Mouse (Mus musculus) adipocyte (in vitro differentiated cells): ENCODE measurements around the gene Slc35f6.
A peak's percentile ranks its signal among the peaks of the same experiment; 100 is the strongest.
"Not testable (repeated sequence)": the region's sequence is repeated elsewhere in the genome, so short reads cannot be mapped to it uniquely, and the experiment has no call there.

Experiments used
- DNase-seq: peaks from one replicate; pipeline ENCODE4 v3.0.0-alpha.2; 2016; ENCODE audit warnings: low spot score

Gene Slc35f6

DNA sequence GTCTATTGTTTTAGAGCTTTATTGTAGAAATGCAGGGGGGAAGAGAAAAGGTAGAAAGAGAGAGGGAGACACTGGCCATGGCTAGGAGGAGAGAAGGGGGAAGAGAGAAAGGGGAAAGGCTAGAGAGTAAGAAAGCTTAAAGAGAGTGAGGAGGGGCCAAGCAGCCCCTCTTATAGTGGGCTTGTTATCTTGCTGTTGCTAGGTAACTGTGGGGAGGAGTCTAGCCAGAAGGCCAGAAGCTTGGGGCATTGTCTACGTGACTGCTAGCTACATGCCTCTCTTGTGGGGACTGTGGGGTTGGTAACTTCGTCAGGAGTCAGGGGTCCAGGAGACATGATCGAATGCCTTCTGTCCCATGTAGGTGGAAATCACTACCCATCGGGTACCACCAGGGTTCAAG, 53.6 kb downstream of the Slc35f6 start:
- not testable (repeated sequence) for DNase-seq

DNA sequence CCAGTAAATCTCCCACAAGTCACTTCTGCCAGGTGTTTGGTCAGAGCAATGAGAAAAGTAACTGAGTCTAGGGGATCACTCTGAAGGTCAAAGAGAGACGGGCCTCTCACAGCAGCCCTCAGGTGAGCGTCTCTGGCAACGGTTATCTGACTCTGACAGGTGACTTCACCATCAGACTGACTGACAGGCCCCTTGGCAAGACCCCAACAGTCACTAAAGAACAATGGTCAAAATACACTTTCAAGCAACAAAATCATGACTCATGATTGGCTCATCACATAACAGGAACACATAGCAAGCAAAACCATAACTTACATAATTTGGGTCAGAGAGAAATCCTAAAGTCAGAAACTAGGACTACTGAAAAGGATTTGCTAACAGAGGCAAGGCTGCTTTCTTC, 54.1 kb downstream of the Slc35f6 start:
- peak; percentile 50 for DNase-seq
